Mouse (Mus musculus): ENCODE measurements at regions not wholly inside any gene's neighbourhood (a gene's known extent, or its start where the extent isn't known, plus 50 kb on each side); places are given as distances from the start of the nearest gene placed in this dataset.
"Not testable (repeated sequence)": the region's sequence is repeated elsewhere in the genome, so short reads cannot be mapped to it uniquely, and the experiment has no call there.

DNA sequence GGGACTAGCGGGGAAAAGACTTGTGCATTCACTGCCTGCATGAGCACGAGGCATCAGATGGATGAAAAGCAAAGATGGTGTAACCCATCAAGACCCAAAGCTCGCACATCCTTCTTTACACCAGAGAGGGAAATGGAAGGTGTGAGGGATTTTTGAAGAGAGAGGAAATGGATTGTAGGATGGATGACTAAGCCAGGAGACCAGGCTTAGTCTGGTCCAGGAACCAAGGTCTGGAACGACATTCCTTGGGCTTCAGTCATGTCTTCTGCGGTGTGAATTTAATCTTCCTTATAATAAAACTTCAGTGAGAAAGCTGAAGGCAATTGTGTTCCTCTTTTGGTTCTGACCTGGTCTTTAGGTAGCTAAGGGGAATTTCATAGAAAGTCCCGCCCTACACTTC lies 551.0 kb upstream of the Gm10131 start:
- Histone ChIP-seq H3K27me3 (ENCODE audit: insufficient read depth, low read length) (no peaks in the 10 kb centered on the region), H3K4me3 (replicated peaks; ENCODE audit: low read length) (no peak overlapping the region), H3K4me1 (replicated peaks; ENCODE audit: low read depth, low read length) (no peaks in the 10 kb centered on the region), H3K36me3 (ENCODE audit: insufficient read depth, low read length) (no peaks in the 10 kb centered on the region), H3K9me3 (ENCODE audit: low read length) (no peaks in the 10 kb centered on the region)
- TF ChIP-seq POU5F1 (IDR thresholded peaks at IDR 0.05; ENCODE audit: borderline replicate concordance, low read length) (no peak), NANOG (IDR thresholded peaks at IDR 0.05; ENCODE audit: borderline replicate concordance, low read length) (no peak), CTCF (conservative IDR thresholded peaks at IDR 0.05; ENCODE audit: low read length) (no peak)

GRCm38 (mm10) chr8:34651750-34652149 lies 540.2 kb upstream of the Gm10131 start:
- no peak for TF ChIP-seq NANOG (IDR thresholded peaks at IDR 0.05; ENCODE audit: borderline replicate concordance, low read length)
- no peak for TF ChIP-seq POU5F1 (IDR thresholded peaks at IDR 0.05; ENCODE audit: borderline replicate concordance, low read length)
- no peak for TF ChIP-seq CTCF (conservative IDR thresholded peaks at IDR 0.05; ENCODE audit: low read length)
- Histone ChIP-seq H3K27me3 (ENCODE audit: insufficient read depth, low read length) (peaks cover 2% of the 10 kb centered on the region; the same call in 1 of the 2 replicates), H3K36me3 (ENCODE audit: insufficient read depth, low read length) (no peaks in the 10 kb centered on the region), H3K4me3 (replicated peaks; ENCODE audit: low read length) (no peak overlapping the region), H3K4me1 (replicated peaks; ENCODE audit: low read depth, low read length) (no peaks in the 10 kb centered on the region), H3K9me3 (ENCODE audit: low read length) (peaks cover 21% of the 10 kb centered on the region)

DNA sequence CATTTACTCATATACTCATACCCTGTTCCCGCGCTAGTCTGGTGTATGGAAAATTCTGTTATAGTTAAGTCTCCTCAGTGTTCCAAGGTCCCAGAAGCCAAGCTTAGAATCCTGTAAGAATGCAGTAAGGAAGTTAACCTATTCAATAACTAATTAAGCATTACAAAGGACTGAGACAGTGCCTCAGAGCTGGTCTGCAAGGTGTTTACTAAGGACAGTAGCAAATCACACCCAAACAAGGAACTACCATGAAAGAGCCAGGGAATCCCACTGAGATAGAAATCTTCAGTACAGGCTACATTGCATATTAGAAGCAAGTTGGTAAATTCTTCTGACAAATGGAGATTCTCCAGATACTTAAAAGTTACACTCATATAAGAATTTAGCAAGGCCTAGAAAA lies 516.7 kb upstream of the Gm10131 start:
- not testable (repeated sequence) for H3K27me3 ChIP-seq (ENCODE audit: insufficient read depth, low read length); H3K4me1 ChIP-seq (replicated peaks; ENCODE audit: low read depth, low read length); H3K9me3 ChIP-seq (ENCODE audit: low read length); H3K4me3 ChIP-seq (replicated peaks; ENCODE audit: low read length); H3K36me3 ChIP-seq (ENCODE audit: insufficient read depth, low read length)

DNA sequence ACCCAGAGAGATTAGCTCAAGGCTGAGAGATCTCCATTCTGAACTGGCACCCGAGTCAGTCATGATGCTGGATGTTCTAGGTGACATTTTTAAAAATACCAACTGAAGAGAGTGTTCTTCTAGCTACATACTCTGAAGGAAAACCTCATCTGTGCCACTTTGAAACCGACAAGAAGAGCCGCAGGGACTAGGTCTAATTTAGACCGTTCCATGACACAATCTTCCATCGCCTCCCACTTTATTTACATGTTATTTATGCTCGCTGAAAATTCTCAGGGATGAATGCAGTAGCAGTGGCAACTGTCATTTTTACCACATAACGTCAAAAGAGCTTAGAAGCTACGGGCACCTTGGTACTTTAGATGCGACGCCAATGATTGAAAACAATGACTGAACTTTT lies 514.1 kb upstream of the Gm10131 start:
- H3K9me3 ChIP-seq (ENCODE audit: low read length) = no peaks in the 10 kb centered on the region
- no peak overlapping the region for H3K4me3 ChIP-seq (replicated peaks; ENCODE audit: low read length)
- no peaks in the 10 kb centered on the region for H3K27me3 ChIP-seq (ENCODE audit: insufficient read depth, low read length)
- TF ChIP-seq POU5F1 (IDR thresholded peaks at IDR 0.05; ENCODE audit: borderline replicate concordance, low read length) (no peak), NANOG (IDR thresholded peaks at IDR 0.05; ENCODE audit: borderline replicate concordance, low read length) (no peak), CTCF (conservative IDR thresholded peaks at IDR 0.05; ENCODE audit: low read length) (no peak)
- H3K36me3 ChIP-seq (ENCODE audit: insufficient read depth, low read length) = no peaks in the 10 kb centered on the region
- peaks cover 11% of the 10 kb centered on the region for H3K4me1 ChIP-seq (replicated peaks; ENCODE audit: low read depth, low read length)

DNA sequence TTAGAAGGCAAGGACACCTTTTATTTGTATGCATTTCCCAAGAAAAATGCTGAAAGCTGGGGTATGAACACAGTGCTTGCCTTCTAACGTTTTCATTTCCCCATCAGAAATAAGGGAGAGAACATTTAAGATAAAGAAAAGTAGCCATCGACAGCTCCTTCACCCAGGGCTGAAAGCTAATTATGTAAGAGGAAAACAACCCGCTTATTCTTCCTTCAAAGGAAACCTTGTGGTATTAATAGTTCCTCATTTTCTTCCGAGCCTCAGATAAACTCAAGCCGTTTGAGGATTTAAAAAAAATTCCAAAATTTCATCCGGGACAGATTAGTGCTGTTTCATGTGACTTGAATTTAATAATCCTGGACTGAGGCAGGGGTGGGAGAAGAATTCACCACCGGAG lies 512.2 kb upstream of the Gm10131 start:
- H3K4me1 ChIP-seq (replicated peaks; ENCODE audit: low read depth, low read length) = peaks cover 11% of the 10 kb centered on the region
- H3K36me3 ChIP-seq (ENCODE audit: insufficient read depth, low read length) = no peaks in the 10 kb centered on the region
- no peak for TF ChIP-seq NANOG (IDR thresholded peaks at IDR 0.05; ENCODE audit: borderline replicate concordance, low read length)
- TF ChIP-seq POU5F1 (IDR thresholded peaks at IDR 0.05; ENCODE audit: borderline replicate concordance, low read length) = no peak
- no peak for TF ChIP-seq CTCF (conservative IDR thresholded peaks at IDR 0.05; ENCODE audit: low read length)

GRCm38 (mm10) chr8:34622177-34623114 lies 510.9 kb upstream of the Gm10131 start:
- no peak for TF ChIP-seq NANOG (IDR thresholded peaks at IDR 0.05; ENCODE audit: borderline replicate concordance, low read length)
- TF ChIP-seq CTCF (conservative IDR thresholded peaks at IDR 0.05; ENCODE audit: low read length) = no peak
- no peak for TF ChIP-seq POU5F1 (IDR thresholded peaks at IDR 0.05; ENCODE audit: borderline replicate concordance, low read length)
- H3K9me3 ChIP-seq (ENCODE audit: low read length) = no peaks in the 10 kb centered on the region
- H3K27me3 ChIP-seq (ENCODE audit: insufficient read depth, low read length) = no peaks in the 10 kb centered on the region
- peaks cover 16% of the 10 kb centered on the region for H3K4me1 ChIP-seq (replicated peaks; ENCODE audit: low read depth, low read length)
- no peak overlapping the region for H3K4me3 ChIP-seq (replicated peaks; ENCODE audit: low read length)
- no peaks in the 10 kb centered on the region for H3K36me3 ChIP-seq (ENCODE audit: insufficient read depth, low read length)

More for the DNA sequence above, 512.2 kb upstream of the Gm10131 start:
- Histone ChIP-seq H3K27me3 (ENCODE audit: insufficient read depth, low read length) (no peaks in the 10 kb centered on the region), H3K4me3 (replicated peaks; ENCODE audit: low read length) (no peak overlapping the region), H3K9me3 (ENCODE audit: low read length) (no peaks in the 10 kb centered on the region)

DNA sequence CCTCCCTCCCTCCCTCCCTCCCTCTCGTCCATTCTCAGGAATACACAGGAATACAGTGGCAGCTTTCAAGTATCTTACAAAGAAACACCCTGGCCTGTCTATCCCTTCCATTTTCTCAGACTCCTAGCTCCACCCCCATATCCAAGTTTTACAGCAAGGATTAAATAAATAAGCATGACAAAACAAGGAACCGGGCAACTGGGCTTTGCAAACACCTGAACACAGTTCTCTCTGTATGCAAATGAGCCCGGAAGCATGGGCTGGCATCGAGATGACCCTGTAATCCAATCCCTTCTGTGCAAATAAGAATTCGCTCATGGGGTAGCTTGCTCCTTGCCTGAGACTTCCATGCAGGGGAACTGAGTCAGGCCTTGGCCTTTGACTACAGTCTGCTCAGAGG lies 506.5 kb upstream of the Gm10131 start:
- Histone ChIP-seq H3K4me1 (replicated peaks; ENCODE audit: low read depth, low read length) (peaks cover 17% of the 10 kb centered on the region), H3K27me3 (ENCODE audit: insufficient read depth, low read length) (0 out of 2 replicates have a peak, but pooled peaks cover 5% of the 10 kb centered on the region), H3K36me3 (ENCODE audit: insufficient read depth, low read length) (no peaks in the 10 kb centered on the region), H3K4me3 (replicated peaks; ENCODE audit: low read length) (no peak overlapping the region), H3K9me3 (ENCODE audit: low read length) (no peaks in the 10 kb centered on the region)
- TF ChIP-seq POU5F1 (IDR thresholded peaks at IDR 0.05; ENCODE audit: borderline replicate concordance, low read length) (no peak), CTCF (conservative IDR thresholded peaks at IDR 0.05; ENCODE audit: low read length) (no peak), NANOG (IDR thresholded peaks at IDR 0.05; ENCODE audit: borderline replicate concordance, low read length) (no peak)

GRCm38 (mm10) chr8:34614987-34615386 lies 503.4 kb upstream of the Gm10131 start:
- Histone ChIP-seq H3K9me3 (ENCODE audit: low read length) (peaks cover 7% of the 10 kb centered on the region; the same call in 1 of the 2 replicates), H3K27me3 (ENCODE audit: insufficient read depth, low read length) (0 out of 2 replicates have a peak, but pooled peaks cover 5% of the 10 kb centered on the region), H3K4me1 (replicated peaks; ENCODE audit: low read depth, low read length) (peaks cover 6% of the 10 kb centered on the region; the same call in 1 of the 2 replicates), H3K36me3 (ENCODE audit: insufficient read depth, low read length) (no peaks in the 10 kb centered on the region), H3K4me3 (replicated peaks; ENCODE audit: low read length) (no peak overlapping the region)
- no peak for TF ChIP-seq CTCF (conservative IDR thresholded peaks at IDR 0.05; ENCODE audit: low read length)
- TF ChIP-seq NANOG (IDR thresholded peaks at IDR 0.05; ENCODE audit: borderline replicate concordance, low read length) = no peak
- no peak for TF ChIP-seq POU5F1 (IDR thresholded peaks at IDR 0.05; ENCODE audit: borderline replicate concordance, low read length)

Data from E14TG2a.4 (cell line).